Mouse (Mus musculus) neural tube, embryonic 15.5 days (tissue): ENCODE data around the gene Ciapin1. TPM values are rescaled to one million over a fixed set of nuclear protein-coding genes. Genes with fewer than 3 reads are reported as not detected.
A peak's percentile ranks its signal among the peaks of the same experiment; 100 is the strongest.

ENCODE experiments used
- ATAC-seq: fragments of 200-750 bp; cut with Nextera tagmentation; 2 replicates; pipeline ENCODE4 v1.8.0; 2017; ENCODE audit warnings: mild to moderate bottlenecking, moderate TSS enrichment, moderate library complexity; ENCODE audit not compliant: low FRiP score
- H3K27ac ChIP-seq: fragments of 300-500 bp; sonication (generic); replicated peaks from 2 replicates; pipeline ENCODE4 v1.5.1; 2015; ENCODE audit warnings: mild to moderate bottlenecking, inconsistent platforms
- H3K27me3 ChIP-seq: fragments of 300-500 bp; sonication (generic); replicated peaks from 2 replicates; pipeline ENCODE4 v1.6.1; 2015; ENCODE audit warnings: inconsistent platforms
- H3K36me3 ChIP-seq: fragments of 300-500 bp; sonication (generic); 2 replicates; pipeline ENCODE4 v1.6.1; 2015; ENCODE audit warnings: inconsistent platforms
- H3K4me1 ChIP-seq: fragments of 300-500 bp; sonication (generic); 2 replicates; pipeline ENCODE4 v1.6.1; 2015; ENCODE audit warnings: inconsistent platforms
- H3K4me2 ChIP-seq: fragments of 300-500 bp; sonication (generic); 2 replicates; pipeline ENCODE4 v1.6.1; 2015; ENCODE audit warnings: inconsistent platforms, mild to moderate bottlenecking, moderate library complexity
- H3K4me3 ChIP-seq: fragments of 300-500 bp; sonication (generic); replicated peaks from 2 replicates; pipeline ENCODE4 v1.5.1; 2015; ENCODE audit warnings: mild to moderate bottlenecking, inconsistent platforms
- H3K9ac ChIP-seq: fragments of 300-500 bp; sonication (generic); replicated peaks from 2 replicates; pipeline ENCODE4 v1.6.1; 2015; ENCODE audit warnings: mild to moderate bottlenecking, inconsistent platforms
- H3K9me3 ChIP-seq: fragments of 300-500 bp; sonication (generic); replicated peaks from 2 replicates; pipeline ENCODE4 v1.6.1; 2016; ENCODE audit warnings: inconsistent platforms
- WGBS: fragments of 180-500 bp; shearing (Covaris S2); methylation state at CpG from one replicate; pipeline ENCODE4 v1.1.7; 2015; ENCODE audit warnings: mixed read lengths; 5-methylcytosine and 5-hydroxymethylcytosine counted together
- polyA plus RNA-seq: library from polyadenylated mRNA; unstranded; fragments of >200 nt; fragmentation: Nextera tagmentation; extraction: Ambion mirVana; gene quantifications from 2 replicates; pipeline ENCODE4 v1.2.1, GENCODE M21; 2015

Gene Ciapin1
- polyA plus RNA-seq, 1 experiment from 2014 or later = 195 TPM

GRCm38 (mm10) chr8:94783890-94784289, 54.3 kb downstream of the Ciapin1 start:
- Histone ChIP-seq H3K9ac (no peak overlapping the region), H3K9me3 (no peaks in the 10 kb centered on the region), H3K4me1 (peaks cover 13% of the 10 kb centered on the region), H3K36me3 (no peaks in the 10 kb centered on the region), H3K27me3 (no peaks in the 10 kb centered on the region), H3K4me3 (no peak overlapping the region), H3K27ac (no peak overlapping the region), H3K4me2 (no peak overlapping the region)
- 88% methylated on average over 4 of the region's 4 CpGs for WGBS
- no peak for ATAC-seq

GRCm38 (mm10) chr8:94781838-94782235, 56.3 kb downstream of the Ciapin1 start:
- no peaks in the 10 kb centered on the region for H3K27me3 ChIP-seq
- no peak overlapping the region for H3K27ac ChIP-seq
- no peak for ATAC-seq
- H3K9me3 ChIP-seq = no peaks in the 10 kb centered on the region
- H3K36me3 ChIP-seq = no peaks in the 10 kb centered on the region
- H3K9ac ChIP-seq = no peak overlapping the region
- H3K4me1 ChIP-seq = peaks cover 19% of the 10 kb centered on the region
- H3K4me3 ChIP-seq = no peak overlapping the region
- H3K4me2 ChIP-seq = no peak overlapping the region; the same call in 1 of the 2 replicates
- 8% methylated on average over 11 of the region's 11 CpGs for WGBS

- ATAC-seq = no peak
- H3K4me1 ChIP-seq = peaks cover 19% of the 10 kb centered on the region
- no peaks in the 10 kb centered on the region for H3K27me3 ChIP-seq
- H3K4me2 ChIP-seq = no peak overlapping the region; the same call in 1 of the 2 replicates
- no peak overlapping the region for H3K4me3 ChIP-seq
- 71% methylated on average over 7 of the region's 7 CpGs for WGBS
- H3K9ac ChIP-seq = no peak overlapping the region
- H3K27ac ChIP-seq = no peak overlapping the region
- H3K36me3 ChIP-seq = no peaks in the 10 kb centered on the region
- no peaks in the 10 kb centered on the region for H3K9me3 ChIP-seq
Measured at GRCm38 (mm10) chr8:94781155-94781837, 56.9 kb downstream of the Ciapin1 start.

- 86% methylated on average over 21 of the region's 21 CpGs for WGBS
- Histone ChIP-seq H3K27me3 (no peaks in the 10 kb centered on the region), H3K4me1 (peaks cover 19% of the 10 kb centered on the region), H3K4me3 (no peak overlapping the region), H3K36me3 (no peaks in the 10 kb centered on the region), H3K9me3 (no peaks in the 10 kb centered on the region), H3K27ac (no peak overlapping the region), H3K9ac (no peak overlapping the region), H3K4me2 (no peak overlapping the region)
- ATAC-seq = no peak
Measured at GRCm38 (mm10) chr8:94780491-94781154, 57.5 kb downstream of the Ciapin1 start.

- Histone ChIP-seq H3K4me3 (no peak overlapping the region), H3K27me3 (no peaks in the 10 kb centered on the region), H3K9ac (no peak overlapping the region), H3K9me3 (no peaks in the 10 kb centered on the region), H3K27ac (no peak overlapping the region), H3K4me2 (no peak overlapping the region), H3K36me3 (no peaks in the 10 kb centered on the region), H3K4me1 (peaks cover 20% of the 10 kb centered on the region)
- ATAC-seq = no peak
- 94% methylated on average over 16 of the region's 16 CpGs for WGBS
Measured at GRCm38 (mm10) chr8:94779534-94780294, 58.4 kb downstream of the Ciapin1 start.

- no peak overlapping the region for H3K27ac ChIP-seq
- H3K4me2 ChIP-seq = no peak overlapping the region
- H3K9ac ChIP-seq = no peak overlapping the region
- ATAC-seq = no peak
- H3K9me3 ChIP-seq = no peaks in the 10 kb centered on the region
- no peaks in the 10 kb centered on the region for H3K27me3 ChIP-seq
- 75% methylated on average over 10 of the region's 10 CpGs for whole genome bisulfite sequencing
- peaks cover 24% of the 10 kb centered on the region for H3K4me1 ChIP-seq
- H3K4me3 ChIP-seq = no peak overlapping the region
- no peaks in the 10 kb centered on the region for H3K36me3 ChIP-seq
Measured at GRCm38 (mm10) chr8:94778895-94779533, 59.1 kb downstream of the Ciapin1 start.

- WGBS = 50% methylated on average over 5 of the region's 5 CpGs
- Histone ChIP-seq H3K4me3 (no peak overlapping the region), H3K27ac (no peak overlapping the region), H3K9me3 (no peaks in the 10 kb centered on the region), H3K4me2 (no peak overlapping the region), H3K4me1 (peaks cover 30% of the 10 kb centered on the region), H3K9ac (no peak overlapping the region), H3K27me3 (no peaks in the 10 kb centered on the region), H3K36me3 (no peaks in the 10 kb centered on the region)
- ATAC-seq = no peak
Measured at GRCm38 (mm10) chr8:94778473-94778872, 59.7 kb downstream of the Ciapin1 start.

GRCm38 (mm10) chr8:94778036-94778435, 60.1 kb downstream of the Ciapin1 start:
- no peaks in the 10 kb centered on the region for H3K36me3 ChIP-seq
- no peak overlapping the region for H3K9ac ChIP-seq
- H3K4me2 ChIP-seq = no peak overlapping the region
- no peaks in the 10 kb centered on the region for H3K27me3 ChIP-seq
- peaks cover 34% of the 10 kb centered on the region for H3K4me1 ChIP-seq
- ATAC-seq = no peak
- H3K9me3 ChIP-seq = no peaks in the 10 kb centered on the region
- no peak overlapping the region for H3K4me3 ChIP-seq
- no peak overlapping the region for H3K27ac ChIP-seq
- 70% methylated on average over 10 of the region's 10 CpGs for WGBS

- WGBS = 97% methylated on average over 2 of the region's 2 CpGs
- H3K27me3 ChIP-seq = no peaks in the 10 kb centered on the region
- H3K27ac ChIP-seq = no peak overlapping the region
- no peak overlapping the region for H3K4me3 ChIP-seq
- no peak overlapping the region for H3K4me2 ChIP-seq
- H3K9me3 ChIP-seq = no peaks in the 10 kb centered on the region
- no peak for ATAC-seq
- H3K4me1 ChIP-seq = peaks cover 45% of the 10 kb centered on the region
- H3K9ac ChIP-seq = no peak overlapping the region
- H3K36me3 ChIP-seq = no peaks in the 10 kb centered on the region
Measured at GRCm38 (mm10) chr8:94776346-94776745, 61.8 kb downstream of the Ciapin1 start.

- Histone ChIP-seq H3K4me2 (peak overlapping the region; percentile 90), H3K27ac (no peak overlapping the region), H3K4me3 (no peak overlapping the region), H3K36me3 (no peaks in the 10 kb centered on the region), H3K9me3 (no peaks in the 10 kb centered on the region), H3K27me3 (0 out of 2 replicates have a peak, but pooled peaks cover 5% of the 10 kb centered on the region), H3K4me1 (peaks cover 51% of the 10 kb centered on the region), H3K9ac (no peak overlapping the region)
- WGBS = 88% methylated on average over 1 of the region's 1 CpGs
- no peak for ATAC-seq
Measured at GRCm38 (mm10) chr8:94774601-94775000, 63.6 kb downstream of the Ciapin1 start.

GRCm38 (mm10) chr8:94773700-94774171, 64.4 kb downstream of the Ciapin1 start:
- 0 out of 2 replicates have a peak, but pooled peaks have one; percentile 8 for ATAC-seq
- peak overlapping the region; percentile 77; the same call in 1 of the 2 replicates for H3K9ac ChIP-seq
- H3K4me3 ChIP-seq = peak overlapping the region; percentile 64
- no peaks in the 10 kb centered on the region for H3K9me3 ChIP-seq
- peak overlapping the region; percentile 20 for H3K27ac ChIP-seq
- H3K36me3 ChIP-seq = no peaks in the 10 kb centered on the region
- H3K4me2 ChIP-seq = peak overlapping the region; percentile 90
- 0 out of 2 replicates have a peak, but pooled peaks cover 5% of the 10 kb centered on the region for H3K27me3 ChIP-seq
- peaks cover 47% of the 10 kb centered on the region for H3K4me1 ChIP-seq
- WGBS = 17% methylated on average over 12 of the region's 12 CpGs
